Mouse (Mus musculus) testis, adult 2 months (tissue): ENCODE data around the gene Pno1. TPM values are rescaled to one million over a fixed set of nuclear protein-coding genes. Genes with fewer than 3 reads are reported as not detected.

Experiments
- H3K27ac ChIP-seq: fragments of 200-500 bp; 2 replicates; pipeline ENCODE4 v1.5.1; 2012; ENCODE audit warnings: low read depth, low read length; ENCODE audit not compliant: control insufficient read depth, insufficient read depth
- H3K27me3 ChIP-seq: fragments of 200-500 bp; 2 replicates; pipeline ENCODE4 v1.6.1; 2012; ENCODE audit warnings: mild to moderate bottlenecking, low read length, moderate library complexity; ENCODE audit not compliant: control insufficient read depth, insufficient read depth
- H3K36me3 ChIP-seq: fragments of 200-500 bp; 2 replicates; pipeline ENCODE4 v1.6.1; 2012; ENCODE audit warnings: mild to moderate bottlenecking, low read length; ENCODE audit not compliant: control insufficient read depth, insufficient read depth
- H3K4me1 ChIP-seq: fragments of 200-500 bp; 2 replicates; pipeline ENCODE4 v1.6.1; 2012; ENCODE audit warnings: low read length; ENCODE audit not compliant: control insufficient read depth, insufficient read depth
- H3K4me3 ChIP-seq: fragments of 200-500 bp; 2 replicates; pipeline ENCODE4 v1.5.1; 2012; ENCODE audit warnings: low read depth, mild to moderate bottlenecking, low read length, moderate library complexity, mixed read lengths; ENCODE audit not compliant: control insufficient read depth
- CTCF ChIP-seq: fragments of 200-500 bp; IDR thresholded peaks from 2 replicates; pipeline ENCODE4 v1.5.1; 2012; ENCODE audit warnings: low read depth, mild to moderate bottlenecking, inconsistent platforms, low read length, moderate library complexity; ENCODE audit not compliant: control insufficient read depth, insufficient read depth, insufficient replicate concordance
- POLR2A ChIP-seq: fragments of 200-500 bp; IDR thresholded peaks from 2 replicates; pipeline ENCODE4 v1.6.1; 2012; ENCODE audit warnings: low read depth, mild to moderate bottlenecking, inconsistent platforms, low read length, moderate library complexity; ENCODE audit not compliant: control insufficient read depth
- polyA plus RNA-seq: library from polyadenylated mRNA; depleted of rRNA; stranded (reverse); fragments of >200 nt; gene quantifications from 2 replicates; pipeline ENCODE4 v1.2.3, GENCODE M21; 2012

The Pno1 gene
- polyA plus RNA-seq, 1 experiment: 5.6 TPM

DNA sequence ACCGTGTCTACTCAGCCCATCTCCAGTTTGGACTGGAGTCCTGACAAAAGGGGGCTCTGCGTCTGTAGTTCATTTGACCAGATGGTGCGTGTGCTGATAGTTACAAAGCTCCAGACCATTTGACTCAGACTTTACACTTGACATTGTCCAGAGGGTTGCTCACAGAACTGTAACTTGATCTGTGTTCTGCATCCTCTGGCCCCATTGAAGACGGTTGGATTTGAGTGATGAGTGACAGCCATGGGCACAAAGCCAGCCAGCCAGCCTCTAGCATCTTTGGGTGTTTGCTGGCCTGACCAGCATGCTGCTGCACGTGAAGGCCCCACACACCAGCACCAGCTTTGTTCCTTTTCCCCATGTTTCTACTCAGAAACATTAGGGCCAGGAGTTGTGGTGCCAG, 21.4 kb upstream of the Pno1 start:
- Histone ChIP-seq H3K27ac (no peak overlapping the region), H3K27me3 (no peaks in the 10 kb centered on the region), H3K4me1 (no peaks in the 10 kb centered on the region), H3K4me3 (no peak overlapping the region), H3K36me3 (no peaks in the 10 kb centered on the region; the same call in 1 of the 2 replicates)
- no peak for TF ChIP-seq POLR2A
- TF ChIP-seq CTCF: no peak

DNA sequence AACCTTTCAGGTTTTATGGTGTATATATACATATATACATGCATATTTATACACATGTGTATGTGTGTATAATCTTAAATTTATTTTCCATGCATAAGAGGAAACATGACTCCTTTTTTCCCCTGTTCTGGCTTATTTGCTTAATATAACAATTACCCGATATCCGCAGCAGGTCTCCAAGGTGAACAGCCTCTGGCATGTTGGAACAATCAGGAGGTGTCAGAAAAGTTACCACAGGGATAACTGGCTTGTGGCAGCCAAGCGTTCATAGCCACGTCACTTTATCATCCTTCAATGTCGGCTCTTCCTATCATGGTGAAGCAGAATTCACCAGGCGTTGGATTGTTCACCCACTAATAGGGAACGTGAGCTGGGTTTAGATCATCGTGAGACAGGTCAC, 9.8 kb upstream of the Pno1 start:
- no peak overlapping the region for H3K4me3 ChIP-seq
- H3K36me3 ChIP-seq: no peaks in the 10 kb centered on the region
- H3K4me1 ChIP-seq: no peaks in the 10 kb centered on the region
- H3K27ac ChIP-seq: no peak overlapping the region
- no peaks in the 10 kb centered on the region for H3K27me3 ChIP-seq
- TF ChIP-seq CTCF (no peak), POLR2A (no peak)

DNA sequence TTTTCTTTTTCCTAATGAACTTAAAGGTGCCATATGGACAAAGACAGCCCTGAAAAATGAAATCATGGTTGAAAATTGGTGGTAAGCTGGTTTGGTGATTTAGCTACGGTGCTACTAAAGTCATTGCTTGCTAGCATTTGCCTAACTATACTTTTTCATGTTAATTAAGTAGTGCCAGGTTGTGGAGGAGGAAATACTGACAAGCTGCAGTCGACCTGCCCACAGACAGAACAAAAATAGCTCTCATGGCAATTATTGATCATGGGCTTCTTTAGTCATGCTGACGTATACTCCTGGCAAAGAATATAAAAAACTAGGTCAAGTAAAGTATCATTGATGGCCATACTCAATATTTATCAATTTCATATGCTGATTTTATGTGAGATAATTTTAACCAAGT, 4.1 kb upstream of the Pno1 start:
- no peak overlapping the region for H3K4me3 ChIP-seq
- H3K27me3 ChIP-seq: no peaks in the 10 kb centered on the region
- no peak for TF ChIP-seq POLR2A
- no peak for TF ChIP-seq CTCF
- no peak overlapping the region for H3K27ac ChIP-seq
- no peaks in the 10 kb centered on the region for H3K36me3 ChIP-seq
- H3K4me1 ChIP-seq: no peaks in the 10 kb centered on the region

DNA sequence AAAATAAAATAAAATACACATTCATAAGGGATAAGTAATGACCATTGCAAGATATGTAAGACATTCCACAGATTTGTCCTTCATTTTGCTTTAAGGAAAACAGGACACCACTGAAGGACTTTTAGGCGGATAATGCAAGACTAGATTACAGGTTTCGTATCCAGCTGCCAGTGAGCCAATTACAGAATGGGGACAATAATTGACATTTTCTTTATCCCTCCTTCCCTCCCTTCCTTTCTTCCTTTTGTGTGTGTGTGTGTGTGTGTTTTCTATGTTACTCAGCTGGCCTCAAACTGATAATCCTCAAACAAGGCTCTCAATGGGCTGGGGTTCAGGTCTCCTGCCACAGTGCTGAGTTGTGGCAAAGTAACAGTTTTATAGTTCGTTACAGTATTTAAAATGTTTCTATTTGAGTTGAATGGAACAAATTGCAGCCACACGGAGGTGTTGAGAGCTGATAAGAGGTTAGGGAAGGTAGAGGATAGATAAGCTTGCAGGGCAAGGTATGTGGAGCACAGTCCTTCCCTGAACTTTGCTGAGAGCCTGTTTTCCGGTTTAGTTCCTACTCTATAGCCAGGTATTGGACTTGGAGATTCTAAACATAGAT, 1.6 kb upstream of the Pno1 start:
- H3K4me1 ChIP-seq: no peaks in the 10 kb centered on the region

DNA sequence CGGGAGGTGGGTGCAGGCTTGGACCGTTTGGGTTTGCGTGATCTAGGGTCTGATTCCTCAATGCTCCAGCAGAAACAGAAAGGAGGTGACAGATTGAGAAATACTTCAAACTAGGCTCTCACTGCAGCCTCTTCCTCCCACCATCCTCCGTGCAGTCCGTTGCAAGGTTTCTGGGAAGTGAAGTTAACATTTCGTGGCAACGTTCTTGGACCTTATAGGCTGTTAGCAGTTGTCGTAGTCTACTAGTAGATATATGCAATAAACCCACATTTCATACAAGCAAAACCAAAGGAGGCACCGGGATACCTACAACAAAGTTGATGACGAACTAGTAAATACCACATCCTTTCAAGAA, 750 bp upstream of the Pno1 start:
- Histone ChIP-seq H3K36me3 (no peaks in the 10 kb centered on the region; the same call in 1 of the 2 replicates), H3K27me3 (no peaks in the 10 kb centered on the region), H3K4me3 (peak overlapping the region; percentile 98), H3K27ac (peak overlapping the region; percentile 93), H3K4me1 (no peaks in the 10 kb centered on the region)
- no peak for TF ChIP-seq POLR2A
- no peak for TF ChIP-seq CTCF

More for the DNA sequence above, 1.6 kb upstream of the Pno1 start:
- no peak overlapping the region for H3K27ac ChIP-seq
- no peak for TF ChIP-seq POLR2A
- TF ChIP-seq CTCF: no peak
- H3K36me3 ChIP-seq: no peaks in the 10 kb centered on the region; the same call in 1 of the 2 replicates
- no peaks in the 10 kb centered on the region for H3K27me3 ChIP-seq
- no peak overlapping the region; the same call in 1 of the 2 replicates for H3K4me3 ChIP-seq

DNA sequence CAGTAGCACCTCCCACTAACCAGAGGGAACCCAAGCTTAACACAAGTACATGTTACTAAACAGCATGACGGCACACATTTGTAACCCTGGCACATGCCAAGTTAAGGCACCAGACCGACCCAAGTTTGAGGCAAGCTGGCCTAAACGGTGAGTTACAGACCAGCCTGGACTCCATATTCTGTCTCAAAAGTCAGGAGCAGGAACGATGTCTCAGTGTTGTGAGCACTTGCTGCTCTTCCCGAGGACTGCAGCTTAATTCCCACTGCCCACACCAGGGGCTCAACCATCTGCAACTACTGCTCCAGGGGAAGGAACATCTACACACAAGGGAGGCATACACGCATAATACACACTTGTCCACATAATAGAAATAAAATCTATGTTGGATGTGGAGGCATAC, 8.9 kb downstream of the Pno1 start:
- H3K4me1 ChIP-seq: no peaks in the 10 kb centered on the region
- no peaks in the 10 kb centered on the region for H3K27me3 ChIP-seq
- TF ChIP-seq POLR2A (no peak), CTCF (no peak)
- H3K4me3 ChIP-seq: no peak overlapping the region
- H3K27ac ChIP-seq: no peak overlapping the region
- peaks cover 3% of the 10 kb centered on the region for H3K36me3 ChIP-seq

DNA sequence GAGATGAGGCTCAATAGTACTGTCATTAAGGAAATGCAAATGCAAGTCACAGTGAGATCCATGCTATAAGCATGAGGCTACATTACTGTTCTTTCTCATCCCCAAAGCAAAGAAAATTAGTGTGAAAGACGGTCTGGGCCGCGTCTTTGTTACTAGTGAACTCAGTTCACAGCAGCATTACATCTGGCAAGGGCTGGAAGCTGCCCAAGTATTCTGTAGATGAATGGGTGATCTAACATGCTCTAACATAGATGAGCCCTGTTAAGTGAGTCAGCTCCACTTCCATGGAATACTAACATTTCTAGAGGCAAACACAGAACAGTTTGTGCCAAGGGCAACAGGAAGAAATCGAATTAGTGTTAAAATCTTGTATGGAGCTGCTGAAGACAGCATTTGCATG, 10.4 kb downstream of the Pno1 start:
- Histone ChIP-seq H3K4me1 (no peaks in the 10 kb centered on the region), H3K36me3 (peaks cover 3% of the 10 kb centered on the region)
- TF ChIP-seq CTCF (no peak), POLR2A (no peak)

More for the DNA sequence above, 10.4 kb downstream of the Pno1 start:
- no peaks in the 10 kb centered on the region for H3K27me3 ChIP-seq
- H3K27ac ChIP-seq: no peak overlapping the region
- no peak overlapping the region for H3K4me3 ChIP-seq
